Mouse (Mus musculus) left cerebral cortex, adult 9 months (tissue): ENCODE measurements around the gene Plxna3.
"Not testable (repeated sequence)": the region's sequence is repeated elsewhere in the genome, so short reads cannot be mapped to it uniquely, and the experiment has no call there.

Experiments
- DNase-seq, 2 experiments: peaks; one replicate each; pipeline ENCODE4 v3.0.0; 2022; ENCODE audit warnings: low spot score in 2 of 2

Gene Plxna3

DNA sequence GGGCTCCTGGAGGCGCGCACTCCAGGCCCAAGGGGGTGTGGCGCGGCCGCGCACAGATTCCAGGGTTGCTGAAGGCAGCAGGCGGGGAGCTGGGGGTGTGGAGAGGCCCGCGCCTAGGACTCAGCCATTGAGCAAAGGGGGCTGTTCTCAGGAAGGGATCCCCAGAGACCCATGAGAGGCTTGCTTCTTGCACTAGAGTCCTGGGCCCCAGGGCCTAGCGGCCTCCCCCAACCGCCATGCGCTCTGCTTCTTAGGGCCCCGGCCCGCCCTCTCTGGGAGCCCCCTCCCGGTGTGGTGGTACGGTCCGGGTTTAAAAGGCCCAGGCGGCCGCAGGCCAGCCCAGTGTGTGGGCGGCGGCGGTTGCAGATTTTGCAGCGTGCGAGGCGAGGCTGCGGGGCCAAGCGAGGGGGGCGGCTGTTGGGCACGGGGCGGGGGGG lies at the start of gene Plxna3:
Plxna3 (plus strand) TSS at position 342 of the 437 bp plus-strand sequence.
- peak in 1 of 2 experiments; percentile 40 for DNase-seq

DNA sequence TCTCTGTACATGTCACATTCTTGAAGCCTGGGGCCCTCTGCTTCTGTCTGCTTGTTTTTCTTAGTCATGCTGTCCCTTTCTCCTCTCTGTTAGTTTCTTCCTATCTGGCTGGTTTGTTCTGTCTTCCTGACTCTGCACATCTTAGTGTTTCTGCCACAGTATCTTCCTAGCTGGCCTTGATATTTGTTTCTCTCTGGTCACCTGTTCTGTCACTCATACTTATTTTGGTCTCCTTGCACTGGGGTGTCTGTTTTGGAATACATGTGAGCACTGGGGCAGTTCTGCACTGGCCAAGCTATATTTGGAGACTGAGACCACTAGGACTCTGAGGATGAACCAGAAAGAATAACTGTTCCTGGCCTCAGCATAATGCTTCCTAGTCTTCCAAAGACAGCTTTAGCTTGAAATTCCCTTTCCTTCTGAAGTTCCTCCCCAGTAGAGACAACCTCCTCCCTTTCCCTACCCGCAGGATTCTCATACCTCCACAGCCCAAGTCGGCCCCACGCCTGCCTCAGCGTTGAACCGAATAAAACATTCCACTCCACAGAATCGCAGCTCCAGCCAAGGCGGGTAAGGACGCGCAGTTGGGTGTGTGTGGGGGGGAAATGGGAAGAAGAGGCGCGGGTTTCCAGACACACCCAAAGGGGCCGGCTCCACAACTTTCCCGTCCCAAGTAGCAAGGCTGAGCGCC lies 47.7 kb upstream of the Plxna3 start:
- DNase-seq, result no peak

DNA sequence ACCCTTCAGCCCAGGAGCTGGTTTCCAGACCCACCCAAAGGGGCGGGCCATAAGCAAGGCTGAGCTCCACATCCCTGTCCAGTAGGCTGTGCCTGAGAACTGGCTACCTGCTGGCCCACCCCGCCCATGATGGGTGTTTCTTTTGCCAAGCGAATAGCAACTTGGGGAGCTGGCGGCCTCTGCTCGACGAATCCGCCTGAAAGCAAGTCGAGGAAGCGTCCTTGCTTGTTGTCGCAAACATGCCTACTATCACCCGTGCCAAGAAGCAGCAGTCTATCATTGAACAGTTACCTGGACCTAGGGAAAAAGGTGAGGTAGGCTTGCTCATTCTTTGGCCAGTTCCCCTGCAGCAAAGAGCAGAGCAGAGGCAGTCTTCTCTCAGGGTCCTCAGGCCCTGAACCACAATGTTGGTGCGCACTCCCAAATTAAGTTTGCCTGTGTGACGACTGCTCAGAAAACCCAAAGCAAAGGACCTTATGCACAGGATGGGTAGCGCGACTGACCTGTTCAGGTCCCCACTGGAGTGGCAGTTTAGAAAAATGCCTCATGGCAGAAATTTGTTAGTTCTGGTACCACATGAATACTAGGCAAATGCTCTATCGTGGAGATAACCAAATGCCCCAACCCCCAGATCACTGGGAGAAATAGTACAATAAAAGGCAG lies 47.0 kb upstream of the Plxna3 start, which contains the start of the genes Taz and Dnase1l1:
Taz (plus strand) TSS at position 181 of the 663 bp plus-strand sequence.
Dnase1l1 (minus strand) TSS at position 606 of the 663 bp plus-strand sequence.
- DNase-seq, result peak in 1 of 2 experiments; percentile 59

DNA sequence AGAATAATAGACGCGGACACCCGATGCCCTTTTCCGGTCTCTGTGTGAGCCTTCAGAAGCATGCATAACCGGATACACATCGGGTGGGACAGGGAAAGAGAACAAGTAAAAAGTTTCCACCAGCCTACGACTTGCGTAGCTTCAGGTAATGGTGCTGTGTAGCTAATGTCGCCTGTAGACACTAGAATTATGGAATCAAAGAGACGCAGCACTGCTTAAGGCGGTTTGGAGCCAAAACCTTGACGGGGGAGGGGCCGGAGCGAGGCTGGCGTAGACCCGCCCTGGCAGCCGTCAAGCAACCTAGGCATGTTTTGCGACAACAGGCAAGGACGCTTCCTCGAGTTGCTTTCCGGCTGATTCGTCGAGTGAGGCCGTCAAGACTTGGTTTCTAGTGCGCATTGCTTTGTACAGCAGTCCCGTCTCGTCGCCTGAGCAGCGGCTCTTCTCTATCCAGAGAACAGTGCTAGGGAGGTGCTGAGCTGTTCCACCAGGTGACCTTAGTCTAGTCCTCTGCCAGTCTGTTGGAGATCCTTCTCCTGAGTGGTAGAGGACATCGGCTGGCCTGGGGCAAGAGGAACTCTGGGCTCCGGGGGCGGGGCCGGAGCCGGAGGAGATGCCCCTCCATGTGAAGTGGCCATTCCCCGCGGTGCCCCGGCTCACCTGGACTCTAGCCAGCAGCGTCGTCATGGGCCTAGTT lies 46.3 kb upstream of the Plxna3 start:
- peak; percentile 70 to 86 for DNase-seq

DNA sequence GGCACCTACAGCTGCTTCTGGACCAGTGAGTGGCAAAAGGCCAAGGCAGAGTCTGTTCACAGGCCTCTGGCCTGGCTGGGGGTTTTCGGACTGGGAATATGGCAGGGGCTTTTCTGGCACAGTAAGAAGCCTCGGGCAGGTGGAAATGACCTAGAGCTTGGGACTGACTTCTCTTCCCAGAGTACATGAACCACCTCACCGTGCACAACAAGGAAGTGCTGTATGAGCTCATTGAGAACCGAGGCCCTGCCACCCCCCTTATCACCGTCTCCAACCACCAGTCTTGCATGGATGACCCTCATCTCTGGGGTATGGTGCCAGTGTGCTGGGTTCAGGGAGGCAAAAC lies 45.8 kb upstream of the Plxna3 start:
- DNase-seq, result no peak

DNA sequence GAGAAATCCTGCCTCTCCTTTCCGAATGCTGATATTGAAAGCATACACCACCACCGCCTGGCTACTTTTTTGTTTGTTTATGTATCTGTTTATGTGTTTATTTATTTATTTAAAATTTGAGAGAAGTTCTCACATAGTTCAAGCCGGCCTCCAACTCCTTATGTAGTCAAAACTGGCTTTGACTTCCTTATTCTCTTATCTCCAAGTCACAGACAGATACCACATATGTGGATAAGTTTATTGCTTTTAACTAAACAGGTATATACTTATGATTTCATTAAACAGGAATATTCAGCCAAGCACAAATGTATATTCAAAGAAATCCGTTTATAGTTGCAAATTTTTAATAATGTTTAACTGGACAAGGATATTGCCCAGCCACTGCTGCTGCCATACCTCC lies 35.4 kb upstream of the Plxna3 start:
- DNase-seq, result no peak

DNA sequence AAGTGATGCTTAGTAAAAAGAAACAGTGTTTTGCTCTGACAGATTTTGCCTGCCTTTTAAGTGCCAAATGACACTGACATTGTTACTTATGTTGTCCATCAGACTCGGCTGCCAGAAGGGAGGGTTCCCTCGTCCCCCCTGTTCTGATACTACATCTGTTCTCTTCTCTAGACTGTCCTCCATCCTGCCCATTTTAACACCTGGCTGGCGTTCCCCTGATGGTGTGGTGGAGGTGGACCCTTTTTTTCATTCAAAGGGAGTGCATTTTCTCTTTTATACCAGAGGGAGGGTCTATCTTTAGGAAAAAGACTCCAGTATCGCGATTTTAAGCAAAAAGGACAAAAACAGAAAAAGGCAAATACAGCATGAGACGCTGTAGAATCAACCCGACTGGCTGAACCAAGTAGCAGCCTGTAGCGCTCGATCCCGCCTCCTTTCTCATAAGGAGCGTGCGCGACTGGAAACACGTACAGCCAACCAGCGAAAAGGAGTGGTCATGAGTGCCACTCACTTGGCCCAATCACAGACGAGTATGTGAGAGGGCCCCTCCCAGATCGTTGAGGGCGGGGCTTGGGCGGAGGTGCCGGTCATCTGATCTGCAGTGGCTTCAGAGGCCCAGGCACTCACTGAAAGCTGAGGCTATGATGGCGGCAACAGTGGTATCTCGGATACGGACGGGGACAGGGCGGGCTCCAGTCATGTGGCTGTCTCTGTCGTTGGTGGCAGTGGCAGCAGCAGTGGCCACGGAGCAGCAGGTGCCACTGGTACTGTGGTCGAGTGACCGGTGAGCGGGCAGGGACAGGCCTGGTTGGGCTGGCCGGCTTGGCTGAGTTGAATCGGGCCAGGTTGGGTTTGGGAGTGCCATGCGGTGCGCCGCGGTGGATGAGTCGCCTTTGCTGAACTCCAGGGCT lies 32.1 kb upstream of the Plxna3 start, which contains the start of gene Atp6ap1:
Atp6ap1 (plus strand) TSS at position 560 of the 911 bp plus-strand sequence.
- peak; percentile 92 to 95 for DNase-seq

DNA sequence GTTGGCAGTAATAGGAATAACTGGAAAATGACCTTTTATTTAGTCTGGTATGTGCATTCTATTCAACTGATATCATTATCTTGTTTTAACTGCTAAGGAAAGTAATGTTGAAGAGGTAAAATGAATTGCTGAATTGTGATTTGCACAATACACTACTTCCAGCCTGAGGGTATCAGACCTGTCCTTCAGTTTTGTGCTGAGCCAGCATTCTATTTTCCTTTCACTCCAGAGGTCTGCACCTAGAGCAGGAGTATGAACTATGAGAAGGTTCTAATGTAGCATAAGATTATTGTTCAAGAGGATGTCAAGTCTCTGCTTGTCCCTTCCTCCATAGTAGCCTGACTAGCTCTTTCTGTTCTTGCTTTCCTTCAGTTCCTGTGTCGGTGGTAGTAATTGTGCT lies 30.5 kb upstream of the Plxna3 start:
- DNase-seq, result no peak

DNA sequence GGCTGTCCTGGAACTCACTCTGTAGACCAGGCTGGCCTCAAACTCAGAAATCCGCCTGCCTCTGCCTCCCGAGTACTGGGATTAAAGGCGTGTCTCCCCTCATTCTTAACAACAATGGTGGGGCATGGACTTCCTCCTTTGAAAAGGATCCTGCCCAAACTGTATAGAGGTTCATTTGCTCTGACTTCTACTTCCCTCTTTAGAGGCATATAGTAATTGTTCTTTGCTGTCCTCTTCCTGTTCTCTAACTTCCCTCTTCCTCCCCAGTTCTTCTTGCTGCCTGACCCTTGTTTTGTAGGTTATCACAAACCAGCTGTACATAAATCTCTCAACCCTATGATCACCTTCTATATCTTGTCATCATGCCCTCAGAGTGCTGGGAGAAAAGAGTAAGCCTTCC lies 29.1 kb upstream of the Plxna3 start:
- no peak for DNase-seq

DNA sequence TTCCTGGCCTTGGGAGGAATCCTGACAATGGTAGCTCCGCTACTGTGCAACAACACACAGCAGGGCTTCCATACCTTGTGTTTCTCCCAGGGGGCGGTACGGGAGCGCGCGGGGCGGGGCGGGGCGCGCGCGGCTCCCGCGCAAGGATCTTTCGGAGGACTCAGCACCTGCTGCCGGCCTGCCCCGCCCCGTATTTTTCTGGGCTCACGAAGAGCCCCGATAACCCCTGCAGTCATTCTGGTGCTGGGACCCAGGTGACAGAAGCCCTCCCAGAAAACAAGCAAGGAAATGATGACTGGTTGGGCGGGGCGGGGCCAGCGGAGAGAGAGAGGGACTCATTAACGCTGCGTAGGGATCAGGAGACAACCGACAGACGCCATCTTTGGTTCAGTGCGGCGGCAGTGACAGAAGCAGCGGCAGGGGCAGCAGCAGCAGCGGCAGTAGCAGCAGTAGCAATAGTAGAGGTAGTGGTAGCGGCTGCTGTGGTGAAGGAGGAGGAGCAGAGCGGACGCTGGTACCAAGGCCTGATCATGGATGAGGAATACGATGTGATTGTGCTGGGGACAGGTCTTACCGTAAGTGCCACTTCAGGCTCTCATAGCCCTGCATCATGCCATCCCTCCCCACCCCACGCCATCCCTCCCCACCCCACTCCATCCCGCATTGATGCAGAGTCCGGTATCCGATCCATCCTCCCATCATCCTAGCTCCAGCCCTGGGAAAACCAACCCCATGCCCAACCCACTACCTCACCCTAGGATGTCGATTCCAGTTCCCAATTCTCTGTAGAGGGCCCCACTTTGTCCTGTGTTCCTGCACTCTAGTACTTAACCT lies 23.8 kb upstream of the Plxna3 start, which contains the start of gene Gdi1:
Gdi1 (plus strand) TSS at position 132 of the 834 bp plus-strand sequence.
- DNase-seq, result peak; percentile 42 to 66

DNA sequence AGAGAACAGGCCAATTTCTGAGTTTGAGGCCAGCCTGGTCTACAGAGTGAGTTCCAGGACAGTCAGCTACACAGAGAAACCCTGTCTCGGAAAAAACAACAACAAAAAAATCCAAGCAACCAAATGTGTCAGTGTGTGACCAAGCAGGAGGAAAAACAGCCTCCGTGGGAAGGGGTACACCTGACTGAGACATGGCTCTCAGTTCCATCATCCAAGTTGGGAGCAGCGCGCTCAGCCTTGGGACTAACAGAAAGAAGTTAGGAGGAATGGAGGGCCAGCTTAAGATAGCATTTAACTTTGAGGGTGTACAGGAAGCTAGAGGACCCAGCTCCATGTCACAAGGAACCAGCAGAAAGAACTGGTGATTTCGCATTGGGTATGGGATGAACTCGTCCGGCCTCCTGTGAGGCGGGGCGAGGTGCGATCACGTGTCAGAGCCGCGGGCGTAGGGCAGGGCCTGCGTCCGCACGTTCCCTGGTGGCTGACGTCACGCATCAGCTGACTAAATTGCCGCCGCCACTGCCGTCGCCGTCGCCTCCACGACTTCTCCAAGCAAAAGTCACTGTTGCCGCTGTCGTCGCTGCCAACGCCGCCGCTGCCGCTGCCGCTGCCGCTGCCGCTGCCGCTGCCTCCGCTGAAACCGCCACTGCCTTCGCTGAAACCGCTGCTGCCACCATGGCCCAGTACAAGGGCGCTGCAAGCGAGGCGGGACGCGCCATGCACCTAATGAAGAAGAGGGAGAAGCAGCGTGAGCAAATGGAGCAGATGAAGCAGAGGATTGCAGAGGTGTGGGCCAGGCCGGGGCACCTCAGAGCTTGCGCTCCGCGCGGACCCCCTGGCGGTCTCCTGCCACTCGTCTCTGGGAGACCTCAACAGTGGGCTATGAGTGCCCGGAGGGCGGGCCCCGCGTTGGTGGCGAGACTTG lies 16.1 kb upstream of the Plxna3 start, which contains the start of gene Fam50a:
Fam50a (plus strand) TSS at position 494 of the 925 bp plus-strand sequence.
- peak; percentile 80 to 89 for DNase-seq

DNA sequence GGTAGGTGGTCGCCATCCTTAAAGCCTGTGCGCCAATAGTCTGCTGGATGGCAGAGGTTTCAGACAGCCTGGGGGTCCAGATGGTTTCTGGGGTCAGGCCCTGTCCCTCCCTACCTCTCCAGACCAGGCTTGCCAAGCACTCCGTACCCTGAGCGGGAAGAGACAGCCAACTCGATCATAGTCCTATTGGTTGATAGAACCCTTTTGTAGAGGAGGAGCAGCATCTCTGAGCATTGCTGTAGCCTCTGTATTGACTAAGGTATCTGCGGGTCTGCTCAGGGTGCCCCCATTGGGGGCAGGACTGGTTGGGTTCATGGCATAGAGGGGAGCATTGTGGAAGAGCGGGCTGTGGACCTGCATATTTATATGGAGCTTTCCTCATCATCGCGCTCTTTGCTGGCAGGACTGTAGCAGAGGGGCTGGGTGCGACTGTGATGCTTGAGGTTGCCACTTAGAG lies 377 bp downstream of the Plxna3 start:
- DNase-seq, result no peak

DNA sequence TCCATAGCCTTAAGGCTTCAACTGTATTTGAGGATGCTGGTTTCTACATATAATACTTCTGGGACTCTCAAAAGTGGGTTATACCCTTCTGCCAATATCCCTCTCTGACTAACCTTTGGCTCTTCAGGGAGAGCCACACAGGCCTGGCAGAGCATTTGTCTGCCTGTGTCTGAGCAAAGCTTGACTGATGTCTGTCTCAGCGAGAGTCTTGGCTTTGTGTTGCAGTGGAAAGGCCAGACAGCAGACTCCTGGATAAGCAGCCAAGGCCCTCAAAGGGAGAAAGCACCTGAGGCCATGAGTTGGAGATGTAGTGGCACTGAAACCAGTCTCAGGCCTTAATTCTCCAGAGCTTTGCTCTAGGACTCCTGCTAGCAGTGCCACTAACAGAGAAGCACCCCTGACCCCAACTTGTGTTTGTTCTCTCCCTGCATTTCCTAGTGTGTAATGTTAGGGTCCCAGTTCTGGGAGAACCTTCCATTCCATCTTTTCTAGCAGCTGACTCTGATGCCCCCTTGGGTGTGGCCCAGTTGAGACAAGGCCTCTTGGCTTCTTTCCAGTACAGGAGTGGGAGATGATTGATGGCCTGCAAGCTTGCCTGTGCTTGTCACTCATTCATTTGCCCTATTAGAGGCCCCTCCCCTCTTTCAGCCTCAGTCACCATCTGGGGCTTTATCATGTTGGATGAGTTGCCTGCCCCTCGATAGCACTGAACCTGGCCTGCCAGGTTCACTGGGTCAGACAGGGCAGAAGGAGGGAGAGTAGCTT lies 1.5 kb downstream of the Plxna3 start:
- DNase-seq, result no peak

DNA sequence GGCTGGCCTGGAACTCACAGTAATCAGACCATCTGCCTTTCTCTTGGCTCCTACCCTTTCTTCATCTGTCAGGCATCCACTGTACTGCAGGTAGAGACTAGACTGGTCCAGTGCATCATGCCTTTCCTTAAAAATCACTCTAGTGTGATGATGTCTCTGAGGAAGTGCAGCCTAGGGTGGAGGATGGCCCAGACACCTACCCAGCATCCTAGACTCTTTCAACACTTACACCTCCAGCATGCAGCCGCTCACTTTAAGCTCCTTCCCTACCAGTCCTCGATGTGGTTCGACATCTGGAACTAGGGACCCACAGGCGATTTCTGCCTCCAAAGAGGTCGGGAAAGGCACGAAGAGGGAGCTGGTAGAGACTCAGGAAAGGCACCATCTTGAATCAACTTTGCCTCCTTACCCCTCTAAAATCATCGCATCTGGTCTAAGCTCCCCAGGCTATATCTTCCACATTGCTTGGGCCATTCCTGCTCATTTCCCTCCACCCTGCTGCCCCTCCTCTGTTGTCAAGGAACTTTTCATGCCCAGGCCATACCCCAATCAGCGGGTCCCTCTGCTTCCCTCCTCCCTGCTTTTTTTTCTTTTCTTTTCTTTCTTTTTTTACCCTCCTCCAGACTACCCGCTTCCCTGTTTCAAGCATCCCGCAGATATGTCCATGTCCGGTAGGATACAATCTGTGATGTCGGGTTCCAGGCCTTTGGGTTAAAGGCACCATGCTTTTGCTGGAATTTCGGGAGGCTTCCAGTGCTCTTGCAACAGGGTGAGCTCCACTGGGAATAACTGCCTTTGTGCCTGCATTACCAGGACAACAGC lies 24.0 kb downstream of the Plxna3 start:
- DNase-seq, result no peak

DNA sequence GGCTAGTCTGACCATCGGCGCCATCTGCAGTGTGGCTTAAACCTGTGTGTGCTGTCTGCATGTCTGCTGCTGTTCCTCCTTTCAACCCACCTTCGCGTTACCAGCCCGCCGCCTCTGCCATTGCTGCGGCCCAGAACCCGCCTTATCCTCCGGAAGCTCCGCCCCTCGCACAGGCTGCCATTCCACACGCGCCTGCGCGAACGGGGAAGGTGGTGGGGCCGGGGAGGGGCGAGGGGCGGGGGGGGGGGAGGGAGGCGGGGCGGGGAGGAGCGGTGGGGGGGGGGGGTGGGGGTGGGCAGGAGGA lies 24.6 kb downstream of the Plxna3 start, which contains the start of gene Lage3:
Lage3 (minus strand) TSS at position 152 of the 304 bp plus-strand sequence.
- DNase-seq, result peak in 1 of 2 experiments; percentile 79

DNA sequence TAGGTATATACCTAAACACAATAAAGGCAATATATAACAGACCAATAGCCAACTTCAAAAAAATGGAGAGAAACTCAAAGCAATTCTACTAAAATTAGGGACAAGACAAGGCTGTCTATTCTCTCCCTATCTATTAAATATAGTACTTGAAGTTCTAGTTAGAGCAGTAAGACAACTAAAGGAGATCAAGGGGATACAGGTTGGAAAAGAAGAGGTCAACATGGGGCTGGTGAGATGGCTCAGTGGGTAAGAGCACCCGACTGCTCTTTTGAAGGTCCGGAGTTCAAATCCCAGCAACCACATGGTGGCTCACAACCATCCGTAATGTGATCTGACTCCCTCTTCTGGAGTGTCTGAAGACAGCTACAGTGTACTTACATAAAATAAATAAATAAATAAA lies 28.2 kb downstream of the Plxna3 start:
- DNase-seq, result not testable (repeated sequence)

DNA sequence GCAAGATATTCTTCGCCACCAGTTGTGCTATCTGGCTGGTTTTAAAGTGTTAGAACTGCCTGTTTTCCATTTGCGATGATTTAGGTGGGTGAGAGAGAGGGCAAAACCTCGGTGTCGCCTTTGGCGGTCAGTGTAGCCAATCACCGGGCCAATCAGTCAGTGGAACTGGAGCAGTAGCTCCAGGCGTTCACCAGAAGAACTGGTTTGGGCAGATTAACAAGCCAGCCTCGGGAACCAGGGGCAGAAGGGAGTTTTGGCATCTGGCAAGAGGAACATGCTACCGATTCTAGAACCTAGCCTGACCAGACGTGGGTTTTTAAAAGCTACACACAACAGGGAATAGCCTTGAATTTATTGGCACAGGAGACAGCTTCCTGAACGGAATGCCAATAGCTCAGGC lies 30.3 kb downstream of the Plxna3 start:
- no peak for DNase-seq

DNA sequence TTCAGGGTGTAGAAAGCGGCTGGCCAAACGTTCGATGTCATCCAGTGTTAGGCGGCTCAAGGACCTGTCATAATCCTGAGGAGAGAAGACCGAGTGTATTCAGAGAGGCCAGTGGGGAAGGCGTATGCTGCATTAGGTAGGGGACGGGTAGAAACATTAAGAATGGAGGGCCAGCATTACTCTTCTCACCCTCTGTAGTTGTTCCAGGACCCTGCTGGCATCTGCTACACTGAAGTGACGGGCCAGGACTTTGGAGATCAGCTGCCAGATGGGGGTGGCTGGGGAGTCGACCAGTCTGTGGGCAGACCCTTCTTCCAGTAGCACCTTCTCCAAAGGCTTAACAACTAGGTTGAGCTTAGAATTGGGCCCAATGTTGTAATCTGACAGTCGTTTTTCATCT lies 38.6 kb downstream of the Plxna3 start:
- no peak for DNase-seq
